Mouse (Mus musculus): ENCODE data around the gene Sema4d. TPM values are rescaled to one million over a fixed set of nuclear protein-coding genes. Genes with fewer than 3 reads are reported as not detected.

The Sema4d gene
- total and polyA plus RNA-seq, 3 experiments = 6.9 to 20.3 TPM; not detected in 1

GRCm38 (mm10) chr13:51646362-51647027 is 147.1 kb downstream of the Sema4d start:
- peaks cover 11 to 34% of the 10 kb centered on the region in 2 experiments for H3K36me3 ChIP-seq (ENCODE audit: control insufficient read depth in 1 of 2, insufficient read depth in 2 of 2, low read length in 2 of 2)
- peak overlapping the region; percentile 81 for H3K27ac ChIP-seq (ENCODE audit: control insufficient read depth, low read depth, low read length)
- peaks cover 2 to 8% of the 10 kb centered on the region in 2 experiments for H3K4me1 ChIP-seq (ENCODE audit: control insufficient read depth in 1 of 2, insufficient read depth in 2 of 2, low read length in 2 of 2)

GRCm38 (mm10) chr13:51645872-51646271 is 147.7 kb downstream of the Sema4d start:
- Histone ChIP-seq H3K36me3 (ENCODE audit: control insufficient read depth in 1 of 2, insufficient read depth in 2 of 2, low read length in 2 of 2) (peaks cover 10 to 32% of the 10 kb centered on the region in 2 experiments), H3K27ac (ENCODE audit: control insufficient read depth, low read depth, low read length) (peak overlapping the region; percentile 98), H3K79me2 (ENCODE audit: control insufficient read depth, insufficient read depth, low read length, poor library complexity) (peaks cover 42% of the 10 kb centered on the region), H3K4me1 (ENCODE audit: control insufficient read depth in 1 of 2, insufficient read depth in 2 of 2, low read length in 2 of 2) (peaks cover 2 to 8% of the 10 kb centered on the region in 2 experiments), H3K27me3 (ENCODE audit: control insufficient read depth in 1 of 2, insufficient read depth in 2 of 2, low read length in 2 of 2) (no peaks in the 10 kb centered on the region), H3K9ac (ENCODE audit: control insufficient read depth, low read depth, low read length, poor library complexity, severe bottlenecking) (peak overlapping the region; percentile 95), H3K9me3 (replicated peaks; ENCODE audit: insufficient read depth, low read length) (no peaks in the 10 kb centered on the region), H3K4me3 (ENCODE audit: control insufficient read depth in 1 of 2, insufficient read depth in 1 of 2, low read depth in 2 of 2, low read length in 2 of 2) (peak overlapping the region; percentile 96 to 97)
- no peak for TF ChIP-seq CHD2 (IDR thresholded peaks at IDR 0.05; ENCODE audit: low read length)
- peak; percentile 65 for TF ChIP-seq SIN3A (IDR thresholded peaks at IDR 0.05; ENCODE audit: low read length)
- TF ChIP-seq MXI1 (IDR thresholded peaks at IDR 0.05; ENCODE audit: low read depth, low read length) = peak; percentile 4; the same call in 1 of the 2 replicates
- TF ChIP-seq E2F4 (IDR thresholded peaks at IDR 0.05; ENCODE audit: borderline replicate concordance, low read depth, low read length) = no peak
- TF ChIP-seq TBP (IDR thresholded peaks at IDR 0.05; ENCODE audit: low read depth, low read length) = no peak
- peak; percentile 77 for DNase-seq (ENCODE audit: low read depth, low spot score)

More at GRCm38 (mm10) chr13:51646362-51647027, 147.1 kb downstream of the Sema4d start:
- peak; percentile 52 for DNase-seq (ENCODE audit: low read depth, low spot score)
- H3K4me3 ChIP-seq (ENCODE audit: control insufficient read depth in 1 of 2, insufficient read depth in 1 of 2, low read depth in 2 of 2, low read length in 2 of 2) = peak overlapping the region; percentile 96 to 97
- H3K9me3 ChIP-seq (replicated peaks; ENCODE audit: insufficient read depth, low read length) = no peaks in the 10 kb centered on the region
- peaks cover 46% of the 10 kb centered on the region for H3K79me2 ChIP-seq (ENCODE audit: control insufficient read depth, insufficient read depth, low read length, poor library complexity)
- H3K27me3 ChIP-seq (ENCODE audit: control insufficient read depth in 1 of 2, insufficient read depth in 2 of 2, low read length in 2 of 2) = no peaks in the 10 kb centered on the region
- TF ChIP-seq CHD1 (IDR thresholded peaks at IDR 0.05; ENCODE audit: low read depth, low read length) = peak; percentile 93; the same call in 1 of the 2 replicates
- no peak for TF ChIP-seq ETS1 (IDR thresholded peaks at IDR 0.05; ENCODE audit: low read depth, low read length)
- TF ChIP-seq SIN3A (IDR thresholded peaks at IDR 0.05; ENCODE audit: low read length) = peak; percentile 12; the same call in 1 of the 2 replicates
- no peak for TF ChIP-seq RAD21 (IDR thresholded peaks at IDR 0.05; ENCODE audit: low read depth, low read length)
- TF ChIP-seq ELF1 (IDR thresholded peaks at IDR 0.05; ENCODE audit: low read depth, low read length) = no peak
- H3K9ac ChIP-seq (ENCODE audit: control insufficient read depth, low read depth, low read length, poor library complexity, severe bottlenecking) = peak overlapping the region; percentile 95

GRCm38 (mm10) chr13:51644829-51645789 is 148.4 kb downstream of the Sema4d start, which contains the start of gene Cks2:
Gene Cks2 (plus strand): TSS chr13:51645232.
- no peaks in the 10 kb centered on the region for H3K27me3 ChIP-seq (ENCODE audit: control insufficient read depth in 1 of 2, insufficient read depth in 2 of 2, low read length in 2 of 2)
- peak; percentile 61; the same call in 1 of the 2 replicates for TF ChIP-seq TCF12 (IDR thresholded peaks at IDR 0.05; ENCODE audit: low read depth, low read length)
- no peak; the same call in 1 of the 2 replicates for TF ChIP-seq ELF1 (IDR thresholded peaks at IDR 0.05; ENCODE audit: low read depth, low read length)
- peak; percentile 93 for TF ChIP-seq TBP (IDR thresholded peaks at IDR 0.05; ENCODE audit: low read depth, low read length)
- TF ChIP-seq NRF1 (IDR thresholded peaks at IDR 0.05; ENCODE audit: insufficient read depth, low read depth, low read length, poor library complexity, severe bottlenecking) = peak; percentile 99
- no peak for TF ChIP-seq UBTF (IDR thresholded peaks at IDR 0.05; ENCODE audit: borderline replicate concordance, insufficient read depth, low read depth, low read length)
- no peak for TF ChIP-seq E2F4 (IDR thresholded peaks at IDR 0.05; ENCODE audit: borderline replicate concordance, low read depth, low read length)
- TF ChIP-seq JUND (IDR thresholded peaks at IDR 0.05; ENCODE audit: low read depth, low read length) = no peak
- TF ChIP-seq MXI1 (IDR thresholded peaks at IDR 0.05; ENCODE audit: low read depth, low read length) = peak; percentile 80
- no peak for TF ChIP-seq GABPA (IDR thresholded peaks at IDR 0.05; ENCODE audit: low read depth, low read length)
- peak; percentile 60 for TF ChIP-seq MAX (IDR thresholded peaks at IDR 0.05; ENCODE audit: low read length)
- no peak for TF ChIP-seq ZC3H11A (IDR thresholded peaks at IDR 0.05; ENCODE audit: low read depth, low read length)
- no peak for TF ChIP-seq ZKSCAN1 (IDR thresholded peaks at IDR 0.05; ENCODE audit: low read depth, low read length)
- no peak for TF ChIP-seq RCOR1 (IDR thresholded peaks at IDR 0.05; ENCODE audit: low read depth, low read length)
- TF ChIP-seq MAFK (IDR thresholded peaks at IDR 0.05; ENCODE audit: borderline replicate concordance, low read depth, low read length) = no peak
- TF ChIP-seq USF1 (IDR thresholded peaks at IDR 0.05; ENCODE audit: low read depth, low read length) = peak; percentile 54
- TF ChIP-seq ZNF384 (IDR thresholded peaks at IDR 0.05; ENCODE audit: low read depth, low read length) = no peak

More at GRCm38 (mm10) chr13:51644829-51645789, 148.4 kb downstream of the Sema4d start, which contains the start of gene Cks2:
- Histone ChIP-seq H3K9me3 (replicated peaks; ENCODE audit: insufficient read depth, low read length) (no peaks in the 10 kb centered on the region), H3K27ac (ENCODE audit: control insufficient read depth, low read depth, low read length) (peak within 1 kb of the TSS; percentile 98), H3K4me1 (ENCODE audit: control insufficient read depth in 1 of 2, insufficient read depth in 2 of 2, low read length in 2 of 2) (peaks cover 2 to 8% of the 10 kb centered on the region in 2 experiments), H3K4me3 (ENCODE audit: control insufficient read depth in 1 of 2, insufficient read depth in 1 of 2, low read depth in 2 of 2, low read length in 2 of 2) (peak within 1 kb of the TSS; percentile 96 to 97), H3K36me3 (ENCODE audit: control insufficient read depth in 1 of 2, insufficient read depth in 2 of 2, low read length in 2 of 2) (peaks cover 8 to 29% of the 10 kb centered on the region in 2 experiments), H3K9ac (ENCODE audit: control insufficient read depth, low read depth, low read length, poor library complexity, severe bottlenecking) (peak within 1 kb of the TSS; percentile 95), H3K79me2 (ENCODE audit: control insufficient read depth, insufficient read depth, low read length, poor library complexity) (peaks cover 42% of the 10 kb centered on the region)
- peak; percentile 100 for DNase-seq (ENCODE audit: low read depth, low spot score)
